Mouse (Mus musculus): ENCODE data around the gene Hic1.

DNA sequence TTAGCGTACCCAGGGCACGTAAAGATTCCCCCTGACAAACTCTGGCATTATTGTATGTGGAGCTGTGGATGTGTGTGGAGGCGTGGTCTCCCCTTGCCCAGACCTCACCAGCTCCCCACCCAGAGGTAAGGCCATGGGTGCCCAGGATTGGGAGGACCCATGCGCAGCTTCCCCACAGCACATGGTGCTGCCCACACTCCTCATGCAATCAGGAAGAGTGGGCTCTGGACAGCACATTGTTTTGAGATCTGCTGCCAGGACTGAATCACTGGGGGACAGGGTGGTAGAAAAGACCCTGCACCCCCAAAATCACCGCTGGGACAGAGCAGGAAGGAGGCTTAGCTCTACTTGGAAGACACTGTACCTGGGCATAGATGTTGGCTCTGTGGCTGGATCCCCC, 15.3 kb upstream of the Hic1 start:
- TF ChIP-seq CTCF (IDR thresholded peaks at IDR 0.05; ENCODE audit: extremely low read depth, insufficient read depth, low read length) (no peak), POLR2A (IDR thresholded peaks at IDR 0.05; ENCODE audit: extremely low read depth, insufficient read depth, low read length) (0 out of 2 replicates have a peak, but pooled peaks have one; percentile 1)
